Mouse (Mus musculus): ENCODE data around the gene Agbl4. TPM values are rescaled to one million over a fixed set of nuclear protein-coding genes. Genes with fewer than 3 reads are reported as not detected.

The Agbl4 gene
- polyA plus RNA-seq, 1 experiment, result 0.21 TPM

DNA sequence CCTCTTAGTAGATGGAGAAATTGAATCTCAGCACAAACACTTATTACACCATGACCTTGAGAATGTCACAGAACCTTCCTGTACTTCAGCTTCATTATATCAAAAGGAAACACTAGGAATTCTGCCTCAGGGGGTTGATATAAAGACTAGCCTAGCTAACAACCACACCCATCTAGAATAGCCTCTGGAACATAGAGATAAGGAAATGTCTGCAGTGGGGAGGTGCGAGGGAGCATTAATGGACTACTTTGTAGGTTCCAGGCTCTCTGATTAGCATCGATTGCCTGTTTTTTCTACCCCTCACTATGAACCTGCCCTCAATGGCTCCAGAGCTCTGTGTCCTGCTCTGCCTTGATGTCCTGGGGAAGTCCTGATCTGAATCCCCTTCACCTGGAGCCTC is 1133.1 kb downstream of the Agbl4 start:
- WGBS, result 52% methylated on average over 2 of the region's 2 CpGs
- Histone ChIP-seq H3K4me3 (replicated peaks; ENCODE audit: extremely low read depth, low read depth, low read length) (no peak overlapping the region), H3K4me1 (ENCODE audit: control insufficient read depth, insufficient read depth, low read length) (no peaks in the 10 kb centered on the region)
- DNase-seq, result no peak
- no peak for TF ChIP-seq POLR2A (IDR thresholded peaks at IDR 0.05; ENCODE audit: borderline replicate concordance, extremely low read depth, low read depth, low read length)
- TF ChIP-seq CTCF (IDR thresholded peaks at IDR 0.05; ENCODE audit: insufficient read depth, low read length), result no peak

DNA sequence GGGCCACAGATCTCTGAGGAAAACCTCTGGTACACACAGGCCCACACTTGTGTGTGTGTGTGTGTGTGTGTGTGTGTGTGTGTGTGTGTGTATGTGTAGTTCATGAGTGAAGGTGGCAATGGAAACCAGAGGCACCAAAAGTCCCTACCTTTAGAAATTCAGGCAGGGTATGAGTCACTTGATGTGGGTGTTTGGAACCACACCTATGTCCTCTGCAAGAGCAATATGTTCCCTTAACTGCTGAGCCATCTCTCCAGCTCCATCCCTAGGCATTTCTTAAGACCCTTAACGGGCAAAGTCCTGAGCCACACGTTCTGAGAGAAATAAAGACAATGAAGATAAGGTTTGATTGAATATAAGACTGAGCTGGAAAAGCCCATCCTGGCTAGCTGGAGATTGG is 1147.2 kb downstream of the Agbl4 start:
- H3K4me3 ChIP-seq (replicated peaks; ENCODE audit: extremely low read depth, low read depth, low read length), result no peak overlapping the region
- no peak for DNase-seq
- H3K4me1 ChIP-seq (ENCODE audit: control insufficient read depth, insufficient read depth, low read length), result no peaks in the 10 kb centered on the region
- 71% methylated on average over 2 of the region's 2 CpGs for WGBS
- TF ChIP-seq CTCF (IDR thresholded peaks at IDR 0.05; ENCODE audit: insufficient read depth, low read length) (no peak), POLR2A (IDR thresholded peaks at IDR 0.05; ENCODE audit: borderline replicate concordance, extremely low read depth, low read depth, low read length) (no peak)

DNA sequence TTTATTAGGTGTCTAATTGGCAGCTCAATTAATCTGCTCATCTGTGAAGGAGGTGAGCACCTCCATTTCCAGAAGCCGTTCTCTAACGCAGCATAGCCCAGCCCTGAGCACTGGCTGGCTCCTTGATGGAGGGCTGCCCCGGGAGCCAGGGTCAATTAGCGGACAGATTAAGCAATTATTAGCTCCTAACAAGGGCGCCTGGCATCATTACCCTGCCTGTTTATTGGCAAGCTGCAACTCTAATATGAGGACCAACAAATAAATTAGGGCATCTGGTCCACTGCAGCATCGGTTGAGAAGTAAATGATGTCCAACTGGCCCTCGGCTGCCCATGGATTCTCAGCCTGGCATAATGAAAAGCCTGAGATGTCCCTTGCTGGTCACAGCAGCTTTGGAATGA is 1148.5 kb downstream of the Agbl4 start:
- DNase-seq, result no peak
- 77% methylated on average over 7 of the region's 7 CpGs for WGBS
- no peak for TF ChIP-seq POLR2A (IDR thresholded peaks at IDR 0.05; ENCODE audit: borderline replicate concordance, extremely low read depth, low read depth, low read length)
- no peak for TF ChIP-seq CTCF (IDR thresholded peaks at IDR 0.05; ENCODE audit: insufficient read depth, low read length)
- H3K4me3 ChIP-seq (replicated peaks; ENCODE audit: extremely low read depth, low read depth, low read length), result no peak overlapping the region
- no peaks in the 10 kb centered on the region for H3K4me1 ChIP-seq (ENCODE audit: control insufficient read depth, insufficient read depth, low read length)

DNA sequence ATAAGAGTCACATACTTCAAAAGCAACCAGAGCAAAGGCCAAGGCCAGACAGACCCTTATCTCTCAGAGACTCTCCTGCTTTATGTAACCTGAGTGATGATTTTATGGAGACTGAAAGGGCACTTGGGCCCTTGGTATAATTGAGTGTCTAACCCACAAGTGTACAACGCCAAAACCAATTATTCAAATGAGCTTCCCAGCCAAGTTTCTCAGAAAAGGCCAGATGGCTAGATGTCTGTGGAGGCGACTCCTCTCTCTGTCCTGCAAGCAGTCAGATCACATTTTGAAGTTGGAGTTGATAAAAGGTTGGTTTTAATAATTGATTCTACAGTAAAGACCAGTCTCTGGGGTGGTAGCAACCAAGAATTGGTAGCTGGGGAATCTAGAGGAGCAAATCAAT is 1158.0 kb downstream of the Agbl4 start:
- Histone ChIP-seq H3K4me3 (replicated peaks; ENCODE audit: extremely low read depth, low read depth, low read length) (no peak overlapping the region), H3K4me1 (ENCODE audit: control insufficient read depth, insufficient read depth, low read length) (no peaks in the 10 kb centered on the region)
- no peak for DNase-seq
- 72% methylated on average over 2 of the region's 2 CpGs for WGBS
- TF ChIP-seq CTCF (IDR thresholded peaks at IDR 0.05; ENCODE audit: insufficient read depth, low read length) (no peak), POLR2A (IDR thresholded peaks at IDR 0.05; ENCODE audit: borderline replicate concordance, extremely low read depth, low read depth, low read length) (no peak)

DNA sequence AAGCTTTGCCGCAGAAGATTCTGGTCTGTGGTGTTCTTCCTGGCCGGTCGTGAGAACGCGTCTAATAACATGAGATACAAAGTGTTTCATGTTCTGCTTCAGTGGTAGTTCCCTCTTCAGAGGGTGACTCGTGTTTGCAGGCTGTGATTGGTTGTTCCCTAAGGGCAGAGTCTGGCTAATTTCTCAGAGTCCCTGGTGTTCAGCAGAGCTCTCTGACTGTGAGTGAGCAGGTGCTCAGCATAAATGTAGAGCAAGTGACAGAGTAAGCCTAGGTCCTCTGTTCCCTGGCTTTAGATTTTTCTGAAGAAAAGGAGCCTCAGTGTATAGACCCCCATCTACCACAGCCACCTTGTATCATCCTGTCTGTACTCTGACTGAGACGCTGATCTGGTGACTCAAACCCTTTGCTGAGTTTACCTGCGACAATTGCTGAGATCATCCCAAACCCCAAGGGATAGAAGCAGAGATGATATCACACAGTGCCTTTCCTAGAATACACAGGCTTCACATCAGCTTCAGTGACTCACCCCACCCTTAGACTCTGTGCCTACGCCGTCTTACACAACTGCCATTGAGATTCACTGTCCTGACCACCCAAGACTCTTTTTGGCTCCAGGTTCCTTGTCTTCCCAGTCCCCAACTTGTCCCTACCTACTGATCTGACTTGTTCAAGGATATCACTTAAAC is 1179.8 kb downstream of the Agbl4 start:
- no peaks in the 10 kb centered on the region for H3K4me1 ChIP-seq (ENCODE audit: control insufficient read depth, insufficient read depth, low read length)
- TF ChIP-seq POLR2A (IDR thresholded peaks at IDR 0.05; ENCODE audit: borderline replicate concordance, extremely low read depth, low read depth, low read length) (no peak), CTCF (IDR thresholded peaks at IDR 0.05; ENCODE audit: insufficient read depth, low read length) (no peak)
- H3K4me3 ChIP-seq (replicated peaks; ENCODE audit: extremely low read depth, low read depth, low read length), result no peak overlapping the region
- no peak for DNase-seq
- WGBS, result 87% methylated on average over 10 of the region's 10 CpGs

DNA sequence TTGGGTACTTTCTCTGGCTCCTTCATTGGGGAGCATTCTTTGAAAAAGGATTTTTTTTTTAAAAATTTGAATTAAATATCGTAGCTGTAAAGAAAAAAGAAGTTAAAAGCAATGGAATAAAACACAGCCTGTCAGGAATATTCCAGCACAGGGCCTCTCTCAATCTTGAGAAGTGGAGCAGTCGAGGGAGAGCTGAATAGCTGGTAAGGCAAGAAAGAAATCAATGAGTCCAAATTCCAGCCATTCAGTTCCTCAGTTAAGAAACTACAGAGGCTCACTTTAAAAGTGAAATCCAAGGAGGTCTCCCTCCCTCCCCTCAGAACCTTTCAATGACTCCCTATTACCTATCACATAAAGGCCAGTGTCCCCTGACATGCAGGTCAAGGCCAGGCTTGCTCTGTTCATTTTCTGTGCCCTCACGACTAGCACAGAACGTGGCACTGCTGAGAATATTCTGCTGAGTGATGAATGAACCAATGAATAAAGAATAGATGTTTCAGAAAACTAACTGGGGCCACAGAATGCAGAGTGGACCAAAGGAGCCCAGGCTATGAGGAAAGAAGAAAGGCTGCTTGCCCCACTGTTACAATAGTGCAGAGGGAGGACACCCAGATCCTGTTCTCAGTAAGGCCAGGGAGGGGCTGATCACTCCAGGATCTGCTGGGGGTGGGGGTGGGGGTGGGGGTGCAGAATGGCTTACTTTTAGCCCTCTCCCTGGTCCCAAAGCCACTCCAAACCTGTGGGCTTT is 1181.8 kb downstream of the Agbl4 start:
- H3K4me1 ChIP-seq (ENCODE audit: control insufficient read depth, insufficient read depth, low read length), result no peaks in the 10 kb centered on the region
- DNase-seq, result no peak
- H3K4me3 ChIP-seq (replicated peaks; ENCODE audit: extremely low read depth, low read depth, low read length), result no peak overlapping the region
- 55% methylated on average over 4 of the region's 4 CpGs for WGBS
- TF ChIP-seq POLR2A (IDR thresholded peaks at IDR 0.05; ENCODE audit: borderline replicate concordance, extremely low read depth, low read depth, low read length) (no peak), CTCF (IDR thresholded peaks at IDR 0.05; ENCODE audit: insufficient read depth, low read length) (no peak)

DNA sequence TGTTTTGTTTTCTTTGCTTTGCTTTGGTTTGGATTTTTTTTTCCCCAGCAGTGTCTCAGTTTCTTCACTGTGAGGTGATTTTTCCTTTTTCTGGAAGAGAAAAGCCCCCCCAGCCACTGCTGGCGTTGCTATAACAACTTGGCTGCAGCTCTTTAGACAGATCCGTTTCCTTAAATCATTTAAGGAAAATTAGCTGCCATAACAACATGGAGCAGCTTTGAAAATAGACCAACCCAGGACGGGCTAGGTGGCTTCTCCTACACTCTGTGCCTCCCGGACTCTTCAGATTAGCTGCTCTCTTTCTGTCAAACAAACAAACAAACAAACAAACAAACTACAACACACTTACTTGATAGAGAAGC is 1182.4 kb downstream of the Agbl4 start:
- Histone ChIP-seq H3K4me3 (replicated peaks; ENCODE audit: extremely low read depth, low read depth, low read length) (no peak overlapping the region), H3K4me1 (ENCODE audit: control insufficient read depth, insufficient read depth, low read length) (no peaks in the 10 kb centered on the region)
- DNase-seq, result no peak
- TF ChIP-seq POLR2A (IDR thresholded peaks at IDR 0.05; ENCODE audit: borderline replicate concordance, extremely low read depth, low read depth, low read length) (no peak), CTCF (IDR thresholded peaks at IDR 0.05; ENCODE audit: insufficient read depth, low read length) (no peak)
- 28% methylated on average over 4 of the region's 4 CpGs for WGBS

DNA sequence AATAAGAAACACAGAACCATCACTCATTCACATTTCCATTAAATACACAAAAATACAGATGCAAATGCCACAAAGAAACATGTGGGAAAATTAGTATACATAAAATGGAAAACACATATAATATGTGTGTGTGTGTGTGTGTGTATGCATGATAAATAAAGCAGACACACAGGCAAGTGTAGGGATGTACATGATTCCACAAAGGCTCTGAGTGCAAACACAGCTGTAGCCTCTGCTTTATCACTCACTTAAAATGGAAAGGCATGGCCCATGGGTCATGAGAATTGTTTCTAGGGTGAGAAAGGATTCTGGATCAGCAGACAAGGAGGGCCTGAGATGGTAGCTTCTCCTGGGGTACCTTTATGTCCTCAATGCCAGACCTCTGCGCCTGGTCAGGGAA is 1182.8 kb downstream of the Agbl4 start:
- no peak for TF ChIP-seq POLR2A (IDR thresholded peaks at IDR 0.05; ENCODE audit: borderline replicate concordance, extremely low read depth, low read depth, low read length)

DNA sequence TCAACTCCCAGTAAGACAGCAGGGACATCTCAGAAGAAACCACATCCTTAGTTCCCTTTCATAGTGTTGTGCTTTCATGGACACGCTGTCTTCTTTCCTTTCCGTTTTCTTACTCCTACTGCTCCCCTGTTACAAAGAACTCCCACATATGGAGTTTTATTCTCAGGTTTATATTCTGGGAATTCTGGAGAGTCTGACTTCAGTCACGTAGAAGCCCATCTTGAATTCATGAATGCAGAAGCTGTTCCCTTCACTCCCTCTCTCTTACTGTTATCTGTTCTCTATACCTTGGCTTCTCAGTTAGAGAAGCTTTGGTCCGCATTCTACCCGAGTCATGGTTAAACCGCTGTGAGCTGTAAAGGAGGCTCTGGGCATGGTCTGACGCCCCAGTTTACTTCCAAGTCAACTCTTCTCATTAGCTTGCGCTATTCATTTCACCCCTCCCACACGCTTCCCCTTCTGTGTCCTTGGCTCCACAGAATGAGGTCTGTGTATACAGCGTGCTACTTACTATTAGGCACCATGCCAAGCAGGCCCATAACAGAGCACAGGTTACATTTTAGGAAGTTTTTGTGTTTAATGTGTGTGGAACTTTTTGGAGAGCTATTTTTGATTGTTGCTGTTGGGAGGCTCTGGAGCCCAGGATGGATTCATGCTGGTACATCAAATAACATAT is 1186.2 kb downstream of the Agbl4 start:
- no peak for DNase-seq
- WGBS, result 60% methylated on average over 10 of the region's 10 CpGs
- Histone ChIP-seq H3K4me1 (ENCODE audit: control insufficient read depth, insufficient read depth, low read length) (no peaks in the 10 kb centered on the region), H3K4me3 (replicated peaks; ENCODE audit: extremely low read depth, low read depth, low read length) (no peak overlapping the region)
- TF ChIP-seq CTCF (IDR thresholded peaks at IDR 0.05; ENCODE audit: insufficient read depth, low read length) (no peak), POLR2A (IDR thresholded peaks at IDR 0.05; ENCODE audit: borderline replicate concordance, extremely low read depth, low read depth, low read length) (no peak)

More for the DNA sequence above, 1182.8 kb downstream of the Agbl4 start:
- no peak for DNase-seq
- no peaks in the 10 kb centered on the region for H3K4me1 ChIP-seq (ENCODE audit: control insufficient read depth, insufficient read depth, low read length)
- WGBS, result 92% methylated on average over 1 of the region's 1 CpGs
- no peak overlapping the region for H3K4me3 ChIP-seq (replicated peaks; ENCODE audit: extremely low read depth, low read depth, low read length)
